Mouse (Mus musculus) MEL (cell line): ENCODE results near the gene Gpr63. TPM values are rescaled to one million over a fixed set of nuclear protein-coding genes. Genes with fewer than 3 reads are reported as not detected.
"Not testable (repeated sequence)": the region's sequence is repeated elsewhere in the genome, so short reads cannot be mapped to it uniquely, and the experiment has no call there.

ENCODE experiments used
- DNase-seq: peaks from one replicate; pipeline ENCODE4 v3.0.0; 2011; ENCODE audit warnings: low read depth, low spot score
- H3K27ac ChIP-seq: 2 replicates; pipeline ENCODE4 v1.5.1; 2012; ENCODE audit warnings: low read depth, mild to moderate bottlenecking, control low read depth, low read length, moderate library complexity; ENCODE audit not compliant: control insufficient read depth
- H3K27me3 ChIP-seq, 2 experiments: fragments of 150-350 bp in 1 of 2; sonication (generic) in 1 of 2; 2 replicates each; pipeline ENCODE4 v1.6.1; 2012; ENCODE audit warnings: low read length in 2 of 2, mild to moderate bottlenecking in 2 of 2, improper control_type of control experiment in 1 of 2, moderate library complexity in 1 of 2; ENCODE audit not compliant: insufficient read depth in 2 of 2, control insufficient read depth in 1 of 2
- H3K36me3 ChIP-seq, 2 experiments: 2 replicates each; pipeline ENCODE4 v1.6.1; 2012 to 2014; ENCODE audit warnings: low read length in 2 of 2, improper control_type of control experiment in 1 of 2, inconsistent platforms in 1 of 2, mild to moderate bottlenecking in 1 of 2; ENCODE audit not compliant: insufficient read depth in 2 of 2, control insufficient read depth in 1 of 2
- H3K4me1 ChIP-seq, 2 experiments: fragments of 150-350 bp in 1 of 2; sonication (generic) in 1 of 2; 2 replicates each; pipeline ENCODE4 v1.6.1; 2012; ENCODE audit warnings: low read length in 2 of 2, improper control_type of control experiment in 1 of 2, mild to moderate bottlenecking in 1 of 2; ENCODE audit not compliant: insufficient read depth in 2 of 2, control insufficient read depth in 1 of 2
- H3K4me3 ChIP-seq, 2 experiments: fragments of 150-350 bp in 1 of 2; sonication (generic) in 1 of 2; 2 replicates each; pipeline ENCODE4 v1.5.1; 2012; ENCODE audit warnings: low read depth in 2 of 2, low read length in 2 of 2, mild to moderate bottlenecking in 2 of 2, moderate library complexity in 2 of 2, control low read depth in 1 of 2, improper control_type of control experiment in 1 of 2; ENCODE audit not compliant: control insufficient read depth in 1 of 2, insufficient read depth in 1 of 2
- H3K79me2 ChIP-seq: 2 replicates; pipeline ENCODE4 v1.6.1; 2012; ENCODE audit warnings: mild to moderate bottlenecking, low read length, moderate library complexity; ENCODE audit not compliant: control insufficient read depth, poor library complexity, insufficient read depth
- H3K9ac ChIP-seq: 2 replicates; pipeline ENCODE4 v1.6.1; 2012; ENCODE audit warnings: low read depth, mild to moderate bottlenecking, control low read depth, low read length, moderate library complexity; ENCODE audit not compliant: control insufficient read depth, poor library complexity, severe bottlenecking
- H3K9me3 ChIP-seq: fragments of 150-350 bp; sonication (generic); replicated peaks from 2 replicates; pipeline ENCODE4 v1.6.1; 2012; ENCODE audit warnings: mild to moderate bottlenecking, low read length, improper control_type of control experiment, moderate library complexity; ENCODE audit not compliant: insufficient read depth
- BHLHE40 ChIP-seq: IDR thresholded peaks from 2 replicates; pipeline ENCODE4 v1.6.1; 2012; ENCODE audit warnings: low read depth, mild to moderate bottlenecking, inconsistent platforms, low read length, improper control_type of control experiment, borderline replicate concordance
- CTCF ChIP-seq, 3 experiments: IDR thresholded peaks in 2 of 3; conservative IDR thresholded peaks in 1 of 3; 2 replicates each; pipeline ENCODE4 v1.5.1; 2011 to 2012; ENCODE audit warnings: low read length in 3 of 3, low read depth in 2 of 3, mild to moderate bottlenecking in 2 of 3, improper control_type of control experiment in 1 of 3, inconsistent platforms in 1 of 3, mixed read lengths in 1 of 3, moderate library complexity in 1 of 3; ENCODE audit not compliant: control insufficient read depth in 1 of 3, insufficient read depth in 1 of 3, poor library complexity in 1 of 3, severe bottlenecking in 1 of 3
- E2F4 ChIP-seq: IDR thresholded peaks from 2 replicates; pipeline ENCODE4 v1.6.1; 2011; ENCODE audit warnings: low read depth, low read length, improper control_type of control experiment, borderline replicate concordance
- ELF1 ChIP-seq: IDR thresholded peaks from 2 replicates; pipeline ENCODE4 v1.6.1; 2014; ENCODE audit warnings: low read depth, mild to moderate bottlenecking, inconsistent platforms, low read length, improper control_type of control experiment, moderate library complexity
- JUND ChIP-seq: IDR thresholded peaks from 2 replicates; pipeline ENCODE4 v1.6.1; 2011; ENCODE audit warnings: low read depth, mild to moderate bottlenecking, improper control_type of control experiment, low read length
- MAFK ChIP-seq: IDR thresholded peaks from 2 replicates; pipeline ENCODE4 v1.6.1; 2011; ENCODE audit warnings: low read depth, mild to moderate bottlenecking, low read length, improper control_type of control experiment, borderline replicate concordance
- MAX ChIP-seq: IDR thresholded peaks from 2 replicates; pipeline ENCODE4 v1.6.1; 2011; ENCODE audit warnings: low read length, improper control_type of control experiment
- MXI1 ChIP-seq: IDR thresholded peaks from 2 replicates; pipeline ENCODE4 v1.6.1; 2011; ENCODE audit warnings: mild to moderate bottlenecking, low read depth, low read length, improper control_type of control experiment
- MYB ChIP-seq: IDR thresholded peaks from 2 replicates; pipeline ENCODE4 v1.6.1; 2011; ENCODE audit warnings: mild to moderate bottlenecking, low read depth, low read length, improper control_type of control experiment
- NRF1 ChIP-seq: IDR thresholded peaks from 2 replicates; pipeline ENCODE4 v1.6.1; 2014; ENCODE audit warnings: low read depth, mild to moderate bottlenecking, inconsistent platforms, low read length, improper control_type of control experiment, moderate library complexity; ENCODE audit not compliant: poor library complexity, insufficient read depth, severe bottlenecking
- POLR2AphosphoS2 ChIP-seq: IDR thresholded peaks from 2 replicates; pipeline ENCODE4 v1.6.1; 2011; ENCODE audit warnings: low read length, improper control_type of control experiment
- RAD21 ChIP-seq: IDR thresholded peaks from 2 replicates; pipeline ENCODE4 v1.6.1; 2011; ENCODE audit warnings: mild to moderate bottlenecking, low read depth, low read length, improper control_type of control experiment
- SMC3 ChIP-seq: IDR thresholded peaks from 2 replicates; pipeline ENCODE4 v1.6.1; 2011; ENCODE audit warnings: low read depth, low read length, improper control_type of control experiment
- TAL1 ChIP-seq: IDR thresholded peaks from 2 replicates; pipeline ENCODE4 v1.6.1; 2012; ENCODE audit warnings: mild to moderate bottlenecking, inconsistent platforms, low read length, moderate library complexity, mixed read lengths
- TBP ChIP-seq: IDR thresholded peaks from 2 replicates; pipeline ENCODE4 v1.8.0; 2011; ENCODE audit warnings: low read depth, low read length, improper control_type of control experiment
- UBTF ChIP-seq: IDR thresholded peaks from 2 replicates; pipeline ENCODE4 v1.6.1; 2012; ENCODE audit warnings: low read depth, mild to moderate bottlenecking, inconsistent platforms, low read length, improper control_type of control experiment, moderate library complexity, borderline replicate concordance; ENCODE audit not compliant: insufficient read depth
- USF1 ChIP-seq: IDR thresholded peaks from 2 replicates; pipeline ENCODE4 v1.6.1; 2014; ENCODE audit warnings: low read depth, mild to moderate bottlenecking, inconsistent platforms, low read length, improper control_type of control experiment, moderate library complexity
- USF2 ChIP-seq, 2 experiments: IDR thresholded peaks; 2 replicates each; pipeline ENCODE4 v1.6.1; 2011 to 2012; ENCODE audit warnings: improper control_type of control experiment in 2 of 2, low read length in 2 of 2, borderline replicate concordance in 1 of 2, inconsistent platforms in 1 of 2, low read depth in 1 of 2, mild to moderate bottlenecking in 1 of 2; ENCODE audit not compliant: insufficient read depth in 1 of 2
- ZC3H11A ChIP-seq: IDR thresholded peaks from 2 replicates; pipeline ENCODE4 v1.6.1; 2012; ENCODE audit warnings: low read depth, mild to moderate bottlenecking, inconsistent platforms, low read length, improper control_type of control experiment
- ZKSCAN1 ChIP-seq: IDR thresholded peaks from 2 replicates; pipeline ENCODE4 v1.6.1; 2012; ENCODE audit warnings: low read depth, mild to moderate bottlenecking, inconsistent platforms, low read length, improper control_type of control experiment, moderate library complexity
- ZMIZ1 ChIP-seq: IDR thresholded peaks from 2 replicates; pipeline ENCODE4 v1.6.1; 2012; ENCODE audit warnings: low read depth, mild to moderate bottlenecking, inconsistent platforms, low read length, improper control_type of control experiment, moderate library complexity
- ZNF384 ChIP-seq: IDR thresholded peaks from 2 replicates; pipeline ENCODE4 v1.6.1; 2012; ENCODE audit warnings: low read depth, mild to moderate bottlenecking, inconsistent platforms, low read length, improper control_type of control experiment
- polyA plus RNA-seq, 2 experiments: library from polyadenylated mRNA; stranded (reverse) in 1 of 2; unstranded in 1 of 2; fragments of >175 nt in 1 of 2; fragments of >200 nt in 1 of 2; gene quantifications; 2 replicates each; pipeline versions ENCODE4 v1.2.1 to v1.2.4; 2012; ENCODE audit warnings: low replicate concordance in 2 of 2, low read depth in 1 of 2; ENCODE audit not compliant: insufficient read length in 2 of 2, insufficient read depth in 1 of 2, missing spikeins in 1 of 2
- total RNA-seq: library from RNA; depleted of rRNA; stranded (reverse); fragments of 300-350 nt; gene quantifications from 2 replicates; pipeline ENCODE4 v1.2.3, GENCODE M21; 2012

Gpr63 gene
- total and polyA plus RNA-seq, 3 experiments = not detected

- Histone ChIP-seq H3K9me3 (no peaks in the 10 kb centered on the region), H3K79me2 (no peaks in the 10 kb centered on the region), H3K4me3 (no peak overlapping the region), H3K9ac (no peak overlapping the region), H3K27ac (no peak overlapping the region), H3K4me1 (no peaks in the 10 kb centered on the region), H3K27me3 (no peaks in the 10 kb centered on the region), H3K36me3 (no peaks in the 10 kb centered on the region)
- no peak for DNase-seq
- no peak for TF ChIP-seq SMC3
- TF ChIP-seq ZMIZ1 = no peak
- TF ChIP-seq MAX = no peak
- no peak for TF ChIP-seq MAFK
- no peak for TF ChIP-seq MYB
- TF ChIP-seq NRF1 = no peak
- TF ChIP-seq USF1 = no peak
- no peak for TF ChIP-seq ELF1
- no peak for TF ChIP-seq TAL1
- TF ChIP-seq JUND = no peak
- no peak for TF ChIP-seq UBTF
- no peak for TF ChIP-seq CTCF (IDR thresholded peaks at IDR 0.05 in 2 of 3, conservative IDR thresholded peaks at IDR 0.05 in 1 of 3; ENCODE audit: control insufficient read depth in 1 of 3, insufficient read depth in 1 of 3, low read depth in 2 of 3, low read length in 3 of 3, poor library complexity in 1 of 3, severe bottlenecking in 1 of 3)
- TF ChIP-seq USF2 (IDR thresholded peaks at IDR 0.05; ENCODE audit: borderline replicate concordance in 1 of 2, insufficient read depth in 1 of 2, low read depth in 1 of 2, low read length in 2 of 2) = no peak
- TF ChIP-seq RAD21 = no peak
These were observed 19.4 kb downstream of the Gpr63 start for GRCm38 (mm10) chr4:24985612-24986011.

GRCm38 (mm10) chr4:24991475-24991874 is 25.3 kb downstream of the Gpr63 start:
- DNase-seq = no peak
- no peaks in the 10 kb centered on the region for H3K9me3 ChIP-seq
- H3K27me3 ChIP-seq = no peaks in the 10 kb centered on the region
- no peaks in the 10 kb centered on the region for H3K79me2 ChIP-seq
- H3K4me3 ChIP-seq = no peak overlapping the region
- no peak for TF ChIP-seq E2F4
- no peak for TF ChIP-seq JUND
- no peak for TF ChIP-seq ZNF384
- no peak for TF ChIP-seq TBP
- no peak for TF ChIP-seq ZKSCAN1
- no peak for TF ChIP-seq USF1
- no peak for TF ChIP-seq MXI1
- TF ChIP-seq BHLHE40 = no peak
- TF ChIP-seq MAFK = no peak
- TF ChIP-seq UBTF = no peak
- no peak for TF ChIP-seq POLR2AphosphoS2
- no peak for TF ChIP-seq ZC3H11A
- no peaks in the 10 kb centered on the region for H3K36me3 ChIP-seq
- no peaks in the 10 kb centered on the region for H3K4me1 ChIP-seq
- H3K27ac ChIP-seq = no peak overlapping the region
- no peak overlapping the region for H3K9ac ChIP-seq

- not testable (repeated sequence) for H3K27me3 ChIP-seq, H3K27ac ChIP-seq, DNase-seq
These were observed 43.1 kb downstream of the Gpr63 start for GRCm38 (mm10) chr4:25009328-25009727.

More at GRCm38 (mm10) chr4:25009328-25009727, 43.1 kb downstream of the Gpr63 start:
- not testable (repeated sequence) for H3K9me3 ChIP-seq, H3K4me3 ChIP-seq, H3K36me3 ChIP-seq, H3K9ac ChIP-seq, H3K79me2 ChIP-seq, H3K4me1 ChIP-seq
